Mouse (Mus musculus) liver, adult 2 months (tissue): Measurements from ENCODE around the gene Dync2h1.

Experiments
- CTCF ChIP-seq: fragments of 200-500 bp; IDR thresholded peaks from 2 replicates; pipeline ENCODE4 v1.5.1; 2011; ENCODE audit warnings: low read depth, low read length, control low read depth
- POLR2A ChIP-seq: fragments of 200-500 bp; IDR thresholded peaks from 2 replicates; pipeline ENCODE4 v1.6.1; 2011; ENCODE audit warnings: low read length, control low read depth; ENCODE audit not compliant: insufficient read depth; ENCODE audit errors: extremely low read depth

DNA sequence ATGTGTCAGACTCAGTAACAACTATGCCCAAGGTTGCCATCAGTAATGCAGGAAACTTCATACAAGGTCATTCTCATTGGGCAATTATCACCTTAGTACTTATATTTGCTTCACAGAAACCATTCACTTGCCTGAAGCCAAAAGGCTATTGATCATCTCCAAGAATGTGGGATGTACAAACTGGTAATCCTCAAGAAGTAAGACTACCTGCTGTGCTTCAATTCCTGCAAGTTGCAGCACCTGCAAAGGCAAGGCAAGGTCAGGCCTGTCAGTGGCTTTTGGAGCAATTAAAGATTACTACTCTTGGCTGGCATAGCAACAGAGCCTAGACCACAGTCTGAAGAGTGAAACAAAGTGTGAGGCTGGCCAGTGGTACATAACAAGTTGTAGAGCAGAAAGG is 82.9 kb downstream of the Dync2h1 start:
- no peak for TF ChIP-seq CTCF
- no peak for TF ChIP-seq POLR2A
